Mouse (Mus musculus): ENCODE results near the gene Mepce. TPM values are rescaled to one million over a fixed set of nuclear protein-coding genes. Genes with fewer than 3 reads are reported as not detected.

Gene Mepce
- polyA plus RNA-seq, 1 experiment from 2014 or later: 15.4 TPM

DNA sequence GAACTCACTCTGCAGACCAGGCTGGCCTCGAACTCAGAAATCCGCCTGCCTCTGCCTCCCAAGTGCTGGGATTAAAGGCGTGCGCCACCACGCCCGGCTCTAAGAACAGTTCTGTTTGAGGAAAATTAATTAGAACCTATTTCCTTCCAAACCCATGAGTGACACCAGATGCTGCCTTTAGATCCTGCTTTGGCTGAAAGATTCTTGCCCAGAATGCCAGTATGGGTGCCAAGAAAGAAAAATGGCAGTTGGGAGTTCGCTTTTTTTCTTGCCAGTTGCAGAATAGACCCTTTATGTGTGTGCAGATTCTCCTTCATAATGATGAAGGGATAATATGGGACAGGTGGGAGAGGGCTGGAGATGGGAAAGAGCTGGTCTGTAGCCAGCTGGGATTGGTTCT lies 43.3 kb downstream of the Mepce start:
- no peaks in the 10 kb centered on the region for H3K27me3 ChIP-seq
- H3K9ac ChIP-seq: no peak overlapping the region
- no peak for ATAC-seq (ENCODE audit: low FRiP score)
- no peak overlapping the region for H3K27ac ChIP-seq
- peaks cover 53% of the 10 kb centered on the region for H3K4me1 ChIP-seq
- no peak overlapping the region for H3K4me3 ChIP-seq (replicated peaks)
- H3K9me3 ChIP-seq: no peaks in the 10 kb centered on the region
- H3K36me3 ChIP-seq (replicated peaks): peaks cover under 1% of the 10 kb centered on the region; the same call in 1 of the 2 replicates
- H3K4me2 ChIP-seq: no peak overlapping the region
- WGBS: 88% methylated on average over 7 of the region's 7 CpGs

DNA sequence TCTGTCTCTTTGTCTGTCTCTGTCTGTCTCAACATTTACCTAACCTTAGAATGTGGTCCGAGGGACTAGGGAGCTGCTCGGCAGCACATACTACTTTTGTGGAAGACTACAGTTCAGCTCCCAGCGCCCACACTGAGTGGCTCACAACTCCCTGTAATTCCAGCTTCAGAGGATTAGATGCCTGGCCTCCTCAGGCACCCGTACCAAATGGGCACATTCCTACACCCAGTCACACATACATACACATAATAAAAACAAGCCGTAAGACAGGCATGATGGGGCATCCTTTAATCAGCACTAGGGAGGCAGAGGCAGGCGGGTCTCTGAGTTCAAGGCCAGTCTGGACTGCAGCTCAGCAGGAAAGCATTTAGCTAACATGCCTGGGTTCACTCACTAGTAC lies 44.6 kb downstream of the Mepce start:
- Histone ChIP-seq H3K36me3 (replicated peaks) (peaks cover 5% of the 10 kb centered on the region), H3K9me3 (no peaks in the 10 kb centered on the region), H3K27me3 (no peaks in the 10 kb centered on the region), H3K4me2 (no peak overlapping the region), H3K27ac (no peak overlapping the region), H3K4me3 (replicated peaks) (no peak overlapping the region), H3K4me1 (peaks cover 53% of the 10 kb centered on the region), H3K9ac (no peak overlapping the region)
- WGBS: 87% methylated on average over 6 of the region's 6 CpGs
- no peak for ATAC-seq (ENCODE audit: low FRiP score)

GRCm38 (mm10) chr5:137742048-137742447 lies 45.4 kb downstream of the Mepce start:
- Histone ChIP-seq H3K4me3 (replicated peaks) (peak overlapping the region; percentile 74), H3K36me3 (replicated peaks) (peaks cover 9% of the 10 kb centered on the region), H3K27ac (no peak overlapping the region), H3K4me1 (peaks cover 49% of the 10 kb centered on the region), H3K9ac (no peak overlapping the region), H3K4me2 (peak overlapping the region; percentile 93), H3K9me3 (no peaks in the 10 kb centered on the region), H3K27me3 (no peaks in the 10 kb centered on the region)
- WGBS: 81% methylated on average over 10 of the region's 10 CpGs
- no peak for ATAC-seq (ENCODE audit: low FRiP score)

DNA sequence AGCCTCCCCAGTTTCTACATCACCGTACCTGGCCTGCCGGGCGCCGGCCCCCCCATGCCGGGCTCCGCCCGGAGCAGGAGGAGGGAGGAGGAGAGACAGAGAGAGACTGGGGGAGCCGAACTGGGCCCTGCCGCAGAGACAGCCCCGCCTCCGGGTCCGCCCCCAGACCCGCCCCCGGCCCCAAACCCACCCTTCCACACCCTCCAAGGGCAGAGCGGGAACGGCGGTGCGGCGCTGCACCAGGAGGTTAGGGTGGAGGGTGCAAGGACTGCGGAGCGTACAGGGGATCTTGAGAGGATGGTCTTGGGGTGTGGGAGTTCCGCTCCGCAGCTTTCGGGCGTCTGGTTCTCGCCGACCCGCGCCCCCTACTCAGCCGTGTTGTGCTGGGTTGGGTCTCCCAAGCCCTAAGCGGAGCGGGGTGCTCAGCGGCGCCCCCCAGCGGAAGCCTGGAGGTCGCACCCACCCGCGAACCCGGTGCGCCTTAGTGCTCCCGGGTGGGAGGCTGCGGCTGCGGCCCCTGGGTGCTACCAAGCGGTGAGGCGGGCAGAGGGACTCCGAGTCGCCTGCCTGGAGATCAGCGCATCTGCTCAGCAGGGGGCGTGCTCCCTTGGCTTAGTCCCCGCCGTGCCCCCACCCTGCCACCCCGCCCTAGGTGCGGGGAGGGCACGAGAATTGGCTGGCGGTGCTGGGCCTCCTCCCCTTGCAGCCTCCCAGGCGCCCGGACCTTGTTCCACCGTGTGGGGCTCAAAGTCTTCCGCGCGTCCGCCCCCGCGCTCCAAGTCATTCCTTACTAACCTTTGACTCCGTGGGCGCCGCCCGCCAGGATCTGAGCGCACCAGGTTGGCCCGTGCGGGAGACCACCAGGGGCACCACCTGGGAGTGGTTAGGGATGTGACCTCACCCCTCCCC lies 46.2 kb downstream of the Mepce start, which contains the start of gene Nyap1:
Nyap1 (minus strand) TSS at position 585 of the 909 bp plus-strand sequence.
- Histone ChIP-seq H3K9ac (peak within 1 kb of the TSS; percentile 88), H3K9me3 (no peaks in the 10 kb centered on the region), H3K4me1 (peaks cover 46% of the 10 kb centered on the region), H3K36me3 (replicated peaks) (peaks cover 15% of the 10 kb centered on the region), H3K4me3 (replicated peaks) (peak within 1 kb of the TSS; percentile 74), H3K27me3 (no peaks in the 10 kb centered on the region), H3K4me2 (peak within 1 kb of the TSS; percentile 93), H3K27ac (peak within 1 kb of the TSS; percentile 88)
- ATAC-seq (ENCODE audit: low FRiP score): peak; percentile 83
- 1% methylated on average over 67 of the region's 71 CpGs for WGBS

- H3K27me3 ChIP-seq: no peaks in the 10 kb centered on the region
- H3K9ac ChIP-seq: peak overlapping the region; percentile 88
- peaks cover 23% of the 10 kb centered on the region for H3K36me3 ChIP-seq (replicated peaks)
- H3K4me2 ChIP-seq: peak overlapping the region; percentile 93
- H3K4me1 ChIP-seq: peaks cover 50% of the 10 kb centered on the region
- H3K27ac ChIP-seq: peak overlapping the region; percentile 88
- ATAC-seq (ENCODE audit: low FRiP score): 0 out of 2 replicates have a peak, but pooled peaks have one; percentile 3
- no peaks in the 10 kb centered on the region for H3K9me3 ChIP-seq
- whole genome bisulfite sequencing: 5% methylated on average over 11 of the region's 11 CpGs
- peak overlapping the region; percentile 74 for H3K4me3 ChIP-seq (replicated peaks)
Observed at GRCm38 (mm10) chr5:137740506-137740905, 46.9 kb downstream of the Mepce start.

GRCm38 (mm10) chr5:137739471-137739870 lies 48.0 kb downstream of the Mepce start:
- Histone ChIP-seq H3K4me1 (peaks cover 57% of the 10 kb centered on the region), H3K9ac (peak overlapping the region; percentile 88), H3K9me3 (no peaks in the 10 kb centered on the region), H3K36me3 (replicated peaks) (peaks cover 31% of the 10 kb centered on the region), H3K4me3 (replicated peaks) (peak overlapping the region; percentile 74), H3K27me3 (no peaks in the 10 kb centered on the region), H3K27ac (peak overlapping the region; percentile 88), H3K4me2 (peak overlapping the region; percentile 93)
- WGBS: 28% methylated on average over 9 of the region's 9 CpGs
- no peak for ATAC-seq (ENCODE audit: low FRiP score)

GRCm38 (mm10) chr5:137738516-137738915 lies 48.9 kb downstream of the Mepce start:
- no peak for ATAC-seq (ENCODE audit: low FRiP score)
- H3K4me1 ChIP-seq: peaks cover 65% of the 10 kb centered on the region
- no peaks in the 10 kb centered on the region for H3K9me3 ChIP-seq
- H3K27ac ChIP-seq: peak overlapping the region; percentile 88
- H3K36me3 ChIP-seq (replicated peaks): peaks cover 33% of the 10 kb centered on the region
- H3K27me3 ChIP-seq: no peaks in the 10 kb centered on the region
- H3K4me2 ChIP-seq: peak overlapping the region; percentile 93
- peak overlapping the region; percentile 74 for H3K4me3 ChIP-seq (replicated peaks)
- peak overlapping the region; percentile 88 for H3K9ac ChIP-seq
- WGBS: 22% methylated on average over 5 of the region's 5 CpGs

GRCm38 (mm10) chr5:137737400-137737940 lies 50.0 kb downstream of the Mepce start:
- Histone ChIP-seq H3K4me3 (replicated peaks) (no peak overlapping the region), H3K4me1 (peaks cover 73% of the 10 kb centered on the region), H3K27me3 (no peaks in the 10 kb centered on the region), H3K36me3 (replicated peaks) (peaks cover 43% of the 10 kb centered on the region), H3K9ac (peak overlapping the region; percentile 88), H3K9me3 (no peaks in the 10 kb centered on the region), H3K4me2 (peak overlapping the region; percentile 93), H3K27ac (peak overlapping the region; percentile 88; the same call in 1 of the 2 replicates)
- ATAC-seq (ENCODE audit: low FRiP score): no peak
- WGBS: 91% methylated on average over 6 of the region's 6 CpGs

DNA sequence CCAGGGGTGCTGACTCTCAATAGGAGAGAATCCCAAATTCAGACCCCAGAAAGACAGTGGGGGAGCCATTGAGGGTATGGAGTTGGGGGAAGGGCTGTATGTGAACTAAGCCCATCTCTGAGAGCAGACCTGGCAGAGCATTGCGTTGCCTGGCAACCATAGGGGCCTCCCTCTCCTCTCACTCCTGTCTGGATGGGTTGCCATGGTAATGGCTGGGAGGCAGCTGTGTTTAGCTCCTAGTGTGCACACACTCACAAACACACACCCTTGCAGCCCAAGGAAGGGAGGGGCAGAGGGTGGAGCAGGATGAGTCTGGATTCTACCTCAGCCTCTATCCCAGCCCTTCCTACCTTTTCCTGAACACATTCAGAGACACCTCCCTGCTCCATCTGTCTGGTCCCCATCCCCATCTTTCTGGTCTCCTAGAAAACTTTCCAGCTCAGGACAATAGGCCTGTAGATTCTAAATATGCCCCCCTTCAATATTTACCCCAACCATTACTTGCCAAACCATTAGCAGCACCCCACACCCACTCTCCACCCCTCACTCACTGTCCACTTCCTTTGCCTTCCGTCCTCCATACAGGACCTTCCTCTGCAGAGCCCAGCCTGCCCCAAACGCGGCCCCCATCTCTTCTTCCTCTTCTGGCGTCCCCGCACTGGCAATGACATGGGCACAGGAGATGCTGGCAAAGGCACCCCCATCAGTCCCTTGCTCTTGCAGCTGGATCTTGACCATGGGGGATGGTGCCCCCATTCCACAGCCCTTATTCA lies 53.0 kb downstream of the Mepce start:
- Histone ChIP-seq H3K27me3 (no peaks in the 10 kb centered on the region), H3K9ac (peak overlapping the region; percentile 56), H3K4me3 (replicated peaks) (peak overlapping the region; percentile 23), H3K27ac (peak overlapping the region; percentile 99), H3K36me3 (replicated peaks) (peaks cover 63% of the 10 kb centered on the region), H3K4me2 (peak overlapping the region; percentile 55), H3K9me3 (no peaks in the 10 kb centered on the region), H3K4me1 (peaks cover 66% of the 10 kb centered on the region)
- peak; percentile 97 for ATAC-seq (ENCODE audit: low FRiP score)
- WGBS: 43% methylated on average over 6 of the region's 6 CpGs

DNA sequence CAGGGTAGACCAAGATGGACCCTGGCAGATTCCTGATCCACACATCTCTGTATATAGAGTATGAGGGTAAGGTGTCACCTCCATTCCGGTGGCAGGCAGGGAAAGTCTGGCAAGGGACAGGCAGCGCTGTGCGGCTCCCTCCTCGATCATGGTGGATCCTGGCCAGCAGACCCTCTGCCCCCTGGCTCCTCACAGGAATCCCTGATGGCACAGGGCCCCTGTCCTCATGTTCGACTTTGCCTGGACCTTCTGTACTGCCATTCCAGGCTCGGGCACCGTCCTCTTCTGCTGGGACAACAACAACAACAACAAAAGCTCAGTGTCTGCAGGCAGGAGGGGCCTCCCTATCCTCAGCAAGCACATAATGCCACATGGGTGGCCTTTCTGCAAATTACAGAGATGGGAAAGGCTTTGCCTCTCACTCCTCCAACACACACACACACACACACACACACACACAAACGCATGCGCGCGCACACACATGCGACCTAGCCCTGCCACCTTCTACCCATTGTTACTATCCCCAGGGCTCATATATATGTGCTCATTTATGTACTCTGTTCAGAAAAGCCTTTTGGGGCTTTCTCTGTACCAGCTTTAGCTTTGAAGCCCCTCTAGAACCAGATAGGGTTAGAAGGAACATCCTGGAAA lies 53.7 kb downstream of the Mepce start:
- H3K9ac ChIP-seq: peak overlapping the region; percentile 56
- H3K4me2 ChIP-seq: peak overlapping the region; percentile 55
- ATAC-seq (ENCODE audit: low FRiP score): peak; percentile 69
- peaks cover 68% of the 10 kb centered on the region for H3K36me3 ChIP-seq (replicated peaks)
- peak overlapping the region; percentile 99 for H3K27ac ChIP-seq
- peaks cover 59% of the 10 kb centered on the region for H3K4me1 ChIP-seq
- 23% methylated on average over 12 of the region's 12 CpGs for WGBS
- no peaks in the 10 kb centered on the region for H3K9me3 ChIP-seq
- no peaks in the 10 kb centered on the region for H3K27me3 ChIP-seq
- H3K4me3 ChIP-seq (replicated peaks): peak overlapping the region; percentile 23

Measured in forebrain, embryonic 12.5 days (tissue).